Comparison of ENCODE assay signal across 8 mouse cellular contexts in the genomic region with DNA sequence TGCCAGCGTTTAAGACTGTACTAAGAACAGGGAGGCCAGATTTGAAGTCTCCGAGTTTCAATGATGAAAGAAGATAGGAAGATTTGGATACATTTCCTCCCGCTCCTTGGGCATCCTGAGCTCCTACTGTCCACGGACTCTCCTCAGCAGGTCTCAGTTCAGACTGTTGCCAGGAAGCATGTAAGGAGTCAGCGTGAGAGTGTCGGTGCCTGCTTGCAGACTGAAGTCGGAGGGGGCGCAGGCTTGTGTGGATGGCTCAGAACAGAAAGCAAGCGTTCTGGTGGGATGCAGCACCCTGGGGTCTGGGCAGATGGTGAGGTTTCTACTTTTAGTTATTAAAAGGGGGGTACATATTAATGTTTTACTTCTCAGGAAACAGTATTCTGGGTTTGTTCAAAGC. TPM values are rescaled to one million over a fixed set of nuclear protein-coding genes. Genes with fewer than 3 reads are reported as not detected.
DNase-seq lines count a peak whose midpoint lies in the region; ATAC-seq and TF ChIP-seq lines count a peak whose summit lies in the region.

No protein-coding gene starts in this region.

- WGBS in heart, embryonic 16.5 days: 29% methylated on average over 9 of the region's 9 CpGs
- WGBS in spleen, adult 2 months: 47% methylated on average over 9 of the region's 9 CpGs
- WGBS in limb, embryonic 10.5 days: 56% methylated on average over 9 of the region's 9 CpGs

- intact Hi-C loops in heart, postnatal 36 days (cut with DNase I): no loop called here

- DNase-seq in heart, postnatal 36 days: no peak
- no peak for DNase-seq in spleen, adult 2 months (ENCODE audit: low read depth in 1 of 2, low spot score in 2 of 2)
- no peak for DNase-seq in spleen, postnatal 10 days (ENCODE audit: low spot score in 2 of 2)
- DNase-seq in limb, embryonic 10.5 days (ENCODE audit: low spot score): no peak
- DNase-seq in right cerebral cortex, postnatal 36 days (ENCODE audit: low spot score in 2 of 2): no peak
- DNase-seq in thymus, postnatal 10 days (ENCODE audit: low spot score in 2 of 2): no peak
- no peak for DNase-seq in right cerebral cortex, postnatal 14 days

- H3K36me3 ChIP-seq in heart, embryonic 16.5 days (ENCODE audit: control insufficient read depth, insufficient read depth): no peaks in the 10 kb centered on the region
- H3K36me3 ChIP-seq in spleen, adult 2 months (ENCODE audit: control insufficient read depth, insufficient read depth, low read length): no peaks in the 10 kb centered on the region
- H3K36me3 ChIP-seq in limb, embryonic 10.5 days: no peaks in the 10 kb centered on the region

- H3K27ac ChIP-seq in heart, embryonic 16.5 days (ENCODE audit: low read length): no peak overlapping the region
- H3K27ac ChIP-seq in spleen, adult 2 months (ENCODE audit: insufficient read depth, low read length): no peak overlapping the region
- no peak overlapping the region for H3K27ac ChIP-seq in limb, embryonic 10.5 days

- H3K9ac ChIP-seq in heart, embryonic 16.5 days (ENCODE audit: low read length): peak overlapping the region; percentile 58; the same call in 1 of the 2 replicates

- TF ChIP-seq CTCF in spleen, adult 2 months (IDR thresholded peaks at IDR 0.05; ENCODE audit: extremely low read depth, insufficient read depth, insufficient read length, insufficient replicate concordance): no peak

- H3K4me2 ChIP-seq in heart, embryonic 16.5 days (ENCODE audit: low read depth, low read length): peak overlapping the region; percentile 62

- H3K4me1 ChIP-seq in heart, embryonic 16.5 days (ENCODE audit: control insufficient read depth, insufficient read depth, low read length): no peaks in the 10 kb centered on the region
- peaks cover 2% of the 10 kb centered on the region; the same call in 1 of the 2 replicates for H3K4me1 ChIP-seq in spleen, adult 2 months (ENCODE audit: control insufficient read depth, insufficient read depth, insufficient read length)
- peaks cover 2% of the 10 kb centered on the region; the same call in 1 of the 2 replicates for H3K4me1 ChIP-seq in limb, embryonic 10.5 days

- ATAC-seq in heart, embryonic 16.5 days (replicated peaks; ENCODE audit: extremely low read depth, insufficient read depth, low FRiP score): no peak

- peak overlapping the region; percentile 55 for H3K4me3 ChIP-seq in heart, embryonic 16.5 days (ENCODE audit: low read length)
- H3K4me3 ChIP-seq in spleen, adult 2 months (ENCODE audit: extremely low read depth, insufficient read depth, insufficient read length): peak overlapping the region; percentile 33; the same call in 1 of the 2 replicates
- peak overlapping the region; percentile 19; the same call in 1 of the 2 replicates for H3K4me3 ChIP-seq in limb, embryonic 10.5 days

- H3K27me3 ChIP-seq in heart, embryonic 16.5 days (ENCODE audit: control insufficient read depth, insufficient read depth, low read length): peaks cover 8% of the 10 kb centered on the region
- no peaks in the 10 kb centered on the region for H3K27me3 ChIP-seq in spleen, adult 2 months (ENCODE audit: control insufficient read depth, insufficient read depth, low read length)
- H3K27me3 ChIP-seq in limb, embryonic 10.5 days (ENCODE audit: low read depth, poor library complexity, severe bottlenecking): 0 out of 2 replicates have a peak, but pooled peaks cover 8% of the 10 kb centered on the region

- H3K9me3 ChIP-seq in heart, embryonic 16.5 days (replicated peaks; ENCODE audit: control insufficient read depth, low read length): no peaks in the 10 kb centered on the region
- no peaks in the 10 kb centered on the region for H3K9me3 ChIP-seq in limb, embryonic 10.5 days (replicated peaks)

- no peak for TF ChIP-seq POLR2A in spleen, adult 2 months (IDR thresholded peaks at IDR 0.05; ENCODE audit: low read depth, low read length)

RNA-seq across cellular contexts. Expression of gene Eomes, which starts 24.6 kb away (rescaled TPM):
- 0.09 and 0.11 TPM in 2 replicates for polyA plus RNA-seq in heart, embryonic 16.5 days (2015; fragmentation: Nextera tagmentation; extraction: Ambion mirVana)
- under 1 TPM in 1 of 2 experiments, not detected in 1; 0.08 TPM for total RNA-seq in heart, postnatal 36 days (2021)
- polyA plus RNA-seq in spleen, adult 2 months (2012; rRNA removed): 6.0 and 10.3 TPM in 2 replicates
- 0.05 TPM in 1 of 2 replicates, not detected in the other for polyA plus RNA-seq in limb, embryonic 10.5 days (2016; fragmentation: Nextera tagmentation; extraction: Ambion mirVana)

RNA-seq across cellular contexts. Expression of gene Golga4, which starts 52.6 kb away (rescaled TPM):
- 51.5 and 54.6 TPM in 2 replicates for polyA plus RNA-seq in heart, embryonic 16.5 days (2015; fragmentation: Nextera tagmentation; extraction: Ambion mirVana)
- total RNA-seq in heart, postnatal 36 days (2021): 100 to 1,000 TPM; 303 to 350 TPM
- 5.1 and 7.2 TPM in 2 replicates for polyA plus RNA-seq in spleen, adult 2 months (2012; rRNA removed)
- 36.8 and 49.6 TPM in 2 replicates for polyA plus RNA-seq in limb, embryonic 10.5 days (2016; fragmentation: Nextera tagmentation; extraction: Ambion mirVana)
